Mouse (Mus musculus): Measurements from ENCODE around the gene Lrig3.

GRCm38 (mm10) chr10:126015644-126016043 lies 49.7 kb downstream of the Lrig3 start:
- no peak for TF ChIP-seq CTCF (IDR thresholded peaks at IDR 0.05; ENCODE audit: extremely low read depth, insufficient read length, insufficient replicate concordance, low read depth, low read length)
- no peak for TF ChIP-seq POLR2A (IDR thresholded peaks at IDR 0.05; ENCODE audit: low read depth, low read length)
